Mouse (Mus musculus) stomach, embryonic 16.5 days (tissue): ENCODE measurements at regions not wholly inside any gene's neighbourhood (a gene's known extent, or its start where the extent isn't known, plus 50 kb on each side); places are given as distances from the start of the nearest gene placed in this dataset.

ENCODE experiments used
- ATAC-seq: fragments of 200-750 bp; cut with Nextera tagmentation; 2 replicates; pipeline ENCODE4 v1.8.0; 2017; ENCODE audit warnings: moderate number of reproducible peaks, moderate TSS enrichment; ENCODE audit not compliant: insufficient read depth, low FRiP score
- H3K27ac ChIP-seq: fragments of 300-500 bp; sonication (generic); 2 replicates; pipeline ENCODE4 v1.5.1; 2014; ENCODE audit warnings: low read length
- H3K27me3 ChIP-seq: fragments of 300-500 bp; sonication (generic); 2 replicates; pipeline ENCODE4 v1.6.1; 2014; ENCODE audit warnings: low read length, control low read depth, mixed read lengths; ENCODE audit not compliant: control insufficient read depth, insufficient read depth
- H3K36me3 ChIP-seq: fragments of 300-500 bp; sonication (generic); 2 replicates; pipeline ENCODE4 v1.6.1; 2014; ENCODE audit warnings: low read length; ENCODE audit not compliant: control insufficient read depth, insufficient read depth
- H3K4me1 ChIP-seq: fragments of 300-500 bp; sonication (generic); 2 replicates; pipeline ENCODE4 v1.6.1; 2014; ENCODE audit warnings: low read length, control low read depth, mixed read lengths; ENCODE audit not compliant: control insufficient read depth, insufficient read depth
- H3K4me2 ChIP-seq: fragments of 300-500 bp; sonication (generic); 2 replicates; pipeline ENCODE4 v1.6.1; 2014; ENCODE audit warnings: low read depth, low read length, mixed read lengths
- H3K4me3 ChIP-seq: fragments of 300-500 bp; sonication (generic); replicated peaks from 2 replicates; pipeline ENCODE4 v1.5.1; 2014; ENCODE audit warnings: mild to moderate bottlenecking, low read length
- H3K9ac ChIP-seq: fragments of 300-500 bp; sonication (generic); 2 replicates; pipeline ENCODE4 v1.6.1; 2014; ENCODE audit warnings: low read length
- H3K9me3 ChIP-seq: fragments of 300-500 bp; sonication (generic); replicated peaks from 2 replicates; pipeline ENCODE4 v1.6.1; 2016; ENCODE audit warnings: low read length, control low read depth; ENCODE audit not compliant: control insufficient read depth
- WGBS: fragments of 180-500 bp; shearing (Covaris S2); extraction: QIAGEN DNeasy Blood & Tissue Kit; methylation state at CpG from one replicate; pipeline ENCODE4 v1.1.7; 2014; 5-methylcytosine and 5-hydroxymethylcytosine counted together

DNA sequence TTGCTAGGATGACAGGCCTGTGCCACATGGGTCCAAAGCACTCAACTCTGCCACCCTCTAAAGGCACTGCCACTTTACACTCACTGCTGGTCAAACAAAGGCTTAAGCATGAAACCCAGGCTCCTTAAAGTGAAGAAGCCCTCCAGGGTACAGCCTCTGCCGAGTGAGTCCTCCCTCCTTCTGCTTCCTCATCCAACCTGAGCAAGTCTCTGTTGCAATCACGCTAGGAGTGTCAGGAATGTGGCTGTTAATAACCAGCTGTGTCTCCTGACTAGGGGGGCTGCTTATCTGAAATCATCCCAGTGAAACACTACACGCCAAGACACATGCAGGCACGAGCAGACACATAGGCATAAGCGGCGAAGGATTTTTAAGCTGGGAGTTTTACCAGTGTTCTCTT lies 99.2 kb upstream of the Jarid2 start:
- Histone ChIP-seq H3K27ac (no peak overlapping the region), H3K9ac (no peak overlapping the region), H3K4me3 (no peak overlapping the region), H3K36me3 (no peaks in the 10 kb centered on the region), H3K4me1 (0 out of 2 replicates have a peak, but pooled peaks cover under 1% of the 10 kb centered on the region), H3K9me3 (no peaks in the 10 kb centered on the region), H3K27me3 (no peaks in the 10 kb centered on the region), H3K4me2 (no peak overlapping the region)
- ATAC-seq = no peak
- WGBS = 49% methylated on average over 6 of the region's 6 CpGs

- Histone ChIP-seq H3K36me3 (no peaks in the 10 kb centered on the region), H3K4me3 (no peak overlapping the region), H3K27me3 (no peaks in the 10 kb centered on the region), H3K9me3 (no peaks in the 10 kb centered on the region), H3K4me2 (peak overlapping the region; percentile 36), H3K9ac (no peak overlapping the region), H3K4me1 (peaks cover 9% of the 10 kb centered on the region; the same call in 1 of the 2 replicates), H3K27ac (no peak overlapping the region)
- ATAC-seq = no peak
- 18% methylated on average over 11 of the region's 11 CpGs for WGBS
Measured at GRCm38 (mm10) chr13:44634616-44635015, 94.7 kb upstream of the Jarid2 start.

DNA sequence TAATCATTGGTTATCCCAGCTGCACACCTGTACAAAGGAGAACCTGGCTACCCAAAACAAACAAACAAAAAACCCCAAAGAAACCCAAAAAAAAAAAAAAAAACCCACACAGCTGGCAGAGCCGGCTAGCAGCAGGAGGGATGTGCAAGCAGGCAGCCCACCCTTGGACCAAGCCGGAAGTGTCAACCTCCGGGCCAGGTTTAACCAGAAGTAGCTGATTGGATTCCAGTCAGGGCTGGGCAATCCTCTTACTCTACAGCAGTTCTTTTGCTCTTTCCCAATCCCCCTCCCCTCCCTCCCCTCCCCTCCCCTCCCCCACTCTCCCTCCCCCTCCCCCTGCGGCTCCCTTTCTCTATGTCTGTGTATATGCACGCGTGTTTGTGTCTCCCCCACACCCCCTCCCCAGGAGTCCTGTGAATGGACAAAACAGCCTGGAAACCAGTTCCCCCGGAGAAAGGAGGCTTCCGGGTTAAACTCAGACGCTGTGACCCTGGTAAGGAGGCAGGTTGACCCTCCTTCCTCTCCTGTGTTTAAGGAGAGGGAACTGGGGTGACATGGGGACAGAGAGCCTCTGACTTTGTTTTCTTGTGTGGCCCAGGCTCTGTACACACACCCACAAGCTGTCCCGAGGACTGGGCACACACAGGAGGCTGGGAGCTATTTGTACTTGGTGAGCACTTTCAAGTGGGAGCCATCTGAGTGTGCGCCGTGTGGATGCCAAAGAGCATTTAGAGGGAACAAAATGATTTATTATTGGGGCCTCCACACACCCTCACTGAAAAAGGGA lies 93.9 kb upstream of the Jarid2 start:
- ATAC-seq = peak; percentile 50
- H3K9me3 ChIP-seq = no peaks in the 10 kb centered on the region
- H3K4me3 ChIP-seq = no peak overlapping the region
- H3K9ac ChIP-seq = peak overlapping the region; percentile 40; the same call in 1 of the 2 replicates
- no peak overlapping the region for H3K27ac ChIP-seq
- H3K27me3 ChIP-seq = no peaks in the 10 kb centered on the region
- peak overlapping the region; percentile 36 for H3K4me2 ChIP-seq
- 12% methylated on average over 11 of the region's 12 CpGs for WGBS
- no peaks in the 10 kb centered on the region for H3K36me3 ChIP-seq
- H3K4me1 ChIP-seq = peaks cover 9% of the 10 kb centered on the region; the same call in 1 of the 2 replicates

DNA sequence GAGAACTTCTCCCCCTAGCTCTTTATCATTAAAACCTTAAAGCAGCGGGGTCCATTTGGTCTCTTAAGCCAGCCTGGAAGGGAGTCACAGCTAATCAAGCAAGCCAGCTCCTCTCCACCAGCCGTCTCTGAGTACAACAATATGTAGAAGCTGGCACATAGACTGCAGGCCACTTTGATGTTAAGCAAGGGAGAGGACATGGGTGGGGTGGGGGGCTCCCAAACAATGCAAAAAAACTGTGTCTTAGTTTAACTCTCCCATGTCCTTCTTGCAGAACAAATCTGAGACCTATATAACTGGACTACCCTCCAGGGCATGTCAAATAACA lies 93.3 kb upstream of the Jarid2 start:
- H3K36me3 ChIP-seq = no peaks in the 10 kb centered on the region
- H3K4me3 ChIP-seq = no peak overlapping the region
- H3K4me1 ChIP-seq = peaks cover 9% of the 10 kb centered on the region; the same call in 1 of the 2 replicates
- no peaks in the 10 kb centered on the region for H3K27me3 ChIP-seq
- H3K27ac ChIP-seq = no peak overlapping the region
- no peak; the same call in 1 of the 2 replicates for ATAC-seq
- H3K4me2 ChIP-seq = no peak overlapping the region
- peak overlapping the region; percentile 40; the same call in 1 of the 2 replicates for H3K9ac ChIP-seq
- no peaks in the 10 kb centered on the region for H3K9me3 ChIP-seq
- WGBS = 41% methylated on average over 2 of the region's 2 CpGs

- 68% methylated on average over 7 of the region's 7 CpGs for WGBS
- no peak overlapping the region for H3K9ac ChIP-seq
- no peak; the same call in 1 of the 2 replicates for ATAC-seq
- H3K27me3 ChIP-seq = no peaks in the 10 kb centered on the region
- H3K36me3 ChIP-seq = no peaks in the 10 kb centered on the region
- no peaks in the 10 kb centered on the region for H3K4me1 ChIP-seq
- no peaks in the 10 kb centered on the region for H3K9me3 ChIP-seq
- H3K27ac ChIP-seq = no peak overlapping the region
- no peak overlapping the region for H3K4me2 ChIP-seq
- H3K4me3 ChIP-seq = no peak overlapping the region
Measured at GRCm38 (mm10) chr13:44642361-44642760, 86.9 kb upstream of the Jarid2 start.

GRCm38 (mm10) chr13:44650052-44650451 lies 79.2 kb upstream of the Jarid2 start:
- no peaks in the 10 kb centered on the region for H3K4me1 ChIP-seq
- H3K27me3 ChIP-seq = no peaks in the 10 kb centered on the region; the same call in 1 of the 2 replicates
- 33% methylated on average over 13 of the region's 13 CpGs for WGBS
- H3K4me2 ChIP-seq = peak overlapping the region; percentile 39; the same call in 1 of the 2 replicates
- no peak for ATAC-seq
- no peaks in the 10 kb centered on the region for H3K9me3 ChIP-seq
- no peaks in the 10 kb centered on the region for H3K36me3 ChIP-seq
- no peak overlapping the region for H3K4me3 ChIP-seq
- H3K27ac ChIP-seq = no peak overlapping the region
- no peak overlapping the region for H3K9ac ChIP-seq

- no peak for ATAC-seq
- Histone ChIP-seq H3K4me3 (no peak overlapping the region), H3K4me2 (no peak overlapping the region), H3K4me1 (no peaks in the 10 kb centered on the region), H3K9me3 (no peaks in the 10 kb centered on the region), H3K9ac (no peak overlapping the region), H3K36me3 (no peaks in the 10 kb centered on the region), H3K27me3 (no peaks in the 10 kb centered on the region; the same call in 1 of the 2 replicates), H3K27ac (no peak overlapping the region)
- WGBS = 47% methylated on average over 22 of the region's 22 CpGs
Measured at GRCm38 (mm10) chr13:44651259-44652238, 77.7 kb upstream of the Jarid2 start.

GRCm38 (mm10) chr13:44657905-44658414 lies 71.3 kb upstream of the Jarid2 start:
- H3K36me3 ChIP-seq = no peaks in the 10 kb centered on the region
- no peak overlapping the region for H3K27ac ChIP-seq
- no peak overlapping the region for H3K9ac ChIP-seq
- H3K27me3 ChIP-seq = no peaks in the 10 kb centered on the region
- 45% methylated on average over 10 of the region's 10 CpGs for WGBS
- H3K4me1 ChIP-seq = peaks cover 5% of the 10 kb centered on the region; the same call in 1 of the 2 replicates
- H3K4me2 ChIP-seq = no peak overlapping the region
- H3K9me3 ChIP-seq = no peaks in the 10 kb centered on the region
- no peak overlapping the region for H3K4me3 ChIP-seq
- ATAC-seq = no peak
